Mouse (Mus musculus): ENCODE results near the gene Cldn19.

GRCm38 (mm10) chr4:119245961-119246360 is 9.3 kb upstream of the Cldn19 start:
- TF ChIP-seq CTCF (IDR thresholded peaks at IDR 0.05; ENCODE audit: low read depth, low read length) (no peak), POLR2A (IDR thresholded peaks at IDR 0.05; ENCODE audit: insufficient read depth, low read length) (no peak)
